Mouse (Mus musculus) mouse trophoblast stem cell (cell line): Measurements from ENCODE around the gene Gnpnat1.
"Not testable (repeated sequence)": the region's sequence is repeated elsewhere in the genome, so short reads cannot be mapped to it uniquely, and the experiment has no call there.

Experiments
- in situ Hi-C, 2 experiments: fragments of 300-500 bp; cut with MseI, MboI; formaldehyde crosslinking; loops; 2 replicates in 1 of 2; 3 replicates in 1 of 2; pipeline ENCODE4 v1.15.1; 2025

The Gnpnat1 gene

DNA sequence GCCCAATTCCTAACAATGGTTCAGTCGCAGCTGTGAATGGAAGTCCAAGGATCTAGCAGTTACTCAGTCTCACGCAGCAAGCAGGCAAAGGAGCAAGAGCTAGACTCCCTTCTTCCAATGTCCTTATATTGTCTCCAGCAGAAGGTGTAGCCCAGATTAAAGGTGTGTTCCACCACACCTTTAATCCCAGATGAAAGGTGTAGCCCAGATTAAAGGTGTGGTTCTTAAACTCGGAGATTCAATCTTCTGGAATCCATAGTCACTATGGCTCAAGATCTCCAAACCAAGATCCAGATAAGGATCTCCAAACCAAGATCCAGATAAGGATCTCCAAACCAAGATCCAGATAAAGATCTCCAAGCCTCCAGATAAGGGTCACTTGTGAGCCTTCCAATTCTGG is at the start of gene Gnpnat1:
Gene Gnpnat1, minus strand, starts transcription at position 101 of the 400 bp plus-strand sequence.
- in situ Hi-C loops, result not testable (repeated sequence)

DNA sequence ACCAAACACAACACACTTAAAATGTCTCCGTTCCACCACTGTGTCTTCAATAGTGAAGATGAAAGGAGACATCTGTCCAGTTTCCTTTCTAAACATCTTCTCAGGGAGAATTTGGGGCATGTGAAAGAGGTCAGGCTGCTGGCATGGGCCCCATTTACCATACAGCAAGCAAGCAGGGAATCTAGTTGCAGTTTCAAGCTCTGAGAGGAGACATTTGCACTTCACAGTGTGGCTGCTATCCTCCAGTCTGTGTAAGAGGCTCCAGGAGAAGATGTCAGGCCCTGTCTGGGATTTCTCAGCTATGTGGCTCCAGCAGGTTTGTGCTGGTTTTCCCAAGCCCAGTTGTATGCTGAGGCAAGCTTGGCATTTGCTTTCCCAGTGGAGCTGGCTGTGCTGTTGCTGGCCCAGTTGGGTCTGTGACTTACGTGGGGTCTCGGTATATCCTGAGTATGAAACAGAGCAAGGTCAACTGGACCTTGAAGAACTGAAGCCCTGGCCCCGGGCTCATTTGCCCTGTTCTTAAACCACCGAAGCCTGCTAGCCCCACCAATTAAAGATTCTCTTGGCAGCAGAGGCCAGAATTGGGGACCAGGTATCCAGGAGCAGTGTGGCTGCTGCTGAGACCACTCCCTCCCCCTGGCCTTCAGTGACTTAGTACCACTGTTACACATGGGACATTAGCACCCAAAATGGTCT is 49.0 kb upstream of the Gnpnat1 start:
- in situ Hi-C loops, result no loop called here

DNA sequence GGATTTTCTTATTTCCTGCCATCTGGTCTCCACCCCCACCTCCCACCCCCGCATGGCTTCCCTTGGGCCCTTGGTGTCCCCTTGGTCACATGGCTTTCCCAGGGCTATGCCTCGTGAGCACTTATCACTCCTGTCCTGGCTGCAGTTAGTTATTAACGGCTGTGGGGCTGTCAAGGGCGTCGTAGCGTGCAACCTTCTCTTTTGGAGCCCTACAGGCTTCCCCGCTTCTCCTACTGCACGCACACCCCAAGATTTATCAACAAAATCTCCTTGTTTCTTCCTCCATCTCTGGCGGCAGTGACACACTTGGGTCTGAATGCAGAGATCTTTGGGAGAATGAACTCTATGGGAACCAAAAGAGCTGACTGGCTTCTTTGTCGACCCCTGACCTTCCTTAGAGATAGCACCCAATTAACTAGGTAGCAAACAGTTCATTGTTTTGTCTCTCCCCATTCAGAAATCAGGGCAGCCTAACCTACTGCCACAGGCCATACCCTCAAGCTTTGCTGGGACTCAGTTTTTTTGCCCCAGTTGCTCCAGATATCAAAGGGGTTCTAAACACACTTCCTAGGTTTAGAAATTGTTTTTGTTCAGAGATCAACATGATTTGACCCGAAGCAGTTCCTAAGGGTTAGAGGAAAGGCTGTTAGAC is 48.3 kb upstream of the Gnpnat1 start:
- in situ Hi-C loops, result no loop called here

DNA sequence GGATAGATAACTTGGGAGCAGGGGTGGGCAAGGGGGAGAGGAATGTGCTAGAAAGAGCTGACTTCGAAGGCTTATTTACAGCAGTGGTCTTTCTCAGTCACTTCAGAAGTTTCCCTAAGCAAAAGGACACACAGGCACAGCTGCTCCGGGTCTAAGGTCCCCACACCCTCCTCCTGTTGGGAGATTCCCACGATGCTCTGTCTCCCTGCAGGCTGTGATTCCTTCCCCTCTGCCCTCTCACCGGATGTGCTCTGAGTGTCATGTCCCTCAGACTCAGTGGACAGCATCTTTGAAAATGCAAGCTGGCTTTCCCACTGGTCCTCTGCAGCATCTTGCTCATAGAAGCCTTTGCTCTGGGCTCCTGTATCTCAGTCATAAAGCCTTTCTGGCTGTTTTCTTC is 47.4 kb upstream of the Gnpnat1 start:
- in situ Hi-C loops, result no loop called here

DNA sequence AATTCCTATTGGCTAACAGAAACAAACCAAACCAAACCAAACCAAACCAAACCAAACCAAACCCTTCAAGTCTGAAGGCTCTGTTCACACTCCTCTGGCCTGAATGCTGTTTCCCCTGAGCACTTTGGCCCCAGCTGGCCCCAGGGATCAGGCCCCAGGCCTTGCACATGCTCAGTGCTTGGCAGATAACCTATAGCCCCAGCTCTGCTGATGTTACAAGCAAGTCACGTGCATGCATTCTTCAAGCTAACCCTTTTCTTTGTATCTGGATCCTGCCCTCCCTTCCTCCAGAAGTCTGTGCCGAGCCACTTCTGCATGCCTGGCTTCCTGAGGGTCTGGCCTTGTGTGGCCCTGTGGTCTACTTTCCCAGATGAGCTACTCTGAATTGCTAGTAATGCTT is 46.4 kb upstream of the Gnpnat1 start:
- in situ Hi-C loops, result no loop called here

DNA sequence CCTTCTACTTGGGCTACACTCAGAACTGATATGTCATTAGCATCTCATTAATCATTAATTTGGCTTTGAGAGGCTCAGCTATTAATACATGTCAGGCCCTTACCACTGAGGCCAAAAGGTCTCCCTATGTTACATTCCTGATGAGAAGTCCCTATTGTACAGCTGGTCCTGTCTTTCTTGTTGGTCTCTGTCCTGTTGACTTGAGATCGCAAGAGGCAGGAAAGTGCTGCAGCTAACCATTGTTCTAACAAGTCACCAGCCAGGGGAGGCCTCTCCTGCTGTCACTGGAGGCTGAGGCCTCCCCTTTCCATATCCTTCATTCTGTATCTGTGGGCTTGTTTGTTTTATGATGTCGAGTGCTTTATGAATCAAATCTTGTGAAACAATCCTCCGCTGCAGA is 42.1 kb upstream of the Gnpnat1 start:
- in situ Hi-C loops, result no loop called here

DNA sequence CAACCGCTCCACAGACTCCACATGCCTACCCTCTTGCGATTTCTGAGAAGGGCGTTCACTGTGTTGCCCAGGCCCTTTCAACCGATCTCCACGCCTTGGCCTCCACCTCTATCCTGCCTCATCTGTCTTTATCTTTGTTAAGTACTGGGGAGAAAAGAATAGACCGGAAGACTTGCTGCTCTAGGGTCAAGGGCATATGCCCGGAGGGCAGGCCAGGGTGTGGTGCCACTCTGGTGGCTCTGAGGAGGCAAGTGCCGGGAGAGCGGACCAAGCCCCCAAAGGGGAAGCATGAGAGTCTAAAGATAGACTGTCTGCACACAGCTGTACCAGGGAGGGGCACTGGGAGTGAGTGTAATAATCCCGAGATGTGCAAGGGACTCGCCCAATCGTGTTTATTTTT is 40.7 kb upstream of the Gnpnat1 start:
- in situ Hi-C loops, result no loop called here

DNA sequence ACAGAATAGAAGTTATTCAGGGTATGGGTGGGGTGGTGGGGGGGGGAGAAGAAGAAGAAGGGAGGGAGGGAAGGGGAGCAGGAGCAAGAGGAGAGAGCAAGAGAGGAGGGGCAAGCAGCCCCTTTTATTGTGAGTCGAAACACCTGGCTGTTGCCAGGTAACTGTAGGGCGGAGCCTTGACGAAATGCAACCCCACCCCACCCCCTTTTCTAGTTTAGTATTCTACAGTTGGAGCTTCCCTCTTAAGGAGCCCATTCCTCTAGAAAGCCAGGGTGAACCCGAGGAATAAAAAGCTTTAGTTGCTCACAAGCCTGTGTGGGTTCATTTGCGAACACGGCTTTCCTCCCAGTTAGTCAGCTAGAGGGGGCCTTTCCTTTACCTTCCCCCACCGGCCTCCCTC is 40.2 kb upstream of the Gnpnat1 start:
- in situ Hi-C loops, result no loop called here

DNA sequence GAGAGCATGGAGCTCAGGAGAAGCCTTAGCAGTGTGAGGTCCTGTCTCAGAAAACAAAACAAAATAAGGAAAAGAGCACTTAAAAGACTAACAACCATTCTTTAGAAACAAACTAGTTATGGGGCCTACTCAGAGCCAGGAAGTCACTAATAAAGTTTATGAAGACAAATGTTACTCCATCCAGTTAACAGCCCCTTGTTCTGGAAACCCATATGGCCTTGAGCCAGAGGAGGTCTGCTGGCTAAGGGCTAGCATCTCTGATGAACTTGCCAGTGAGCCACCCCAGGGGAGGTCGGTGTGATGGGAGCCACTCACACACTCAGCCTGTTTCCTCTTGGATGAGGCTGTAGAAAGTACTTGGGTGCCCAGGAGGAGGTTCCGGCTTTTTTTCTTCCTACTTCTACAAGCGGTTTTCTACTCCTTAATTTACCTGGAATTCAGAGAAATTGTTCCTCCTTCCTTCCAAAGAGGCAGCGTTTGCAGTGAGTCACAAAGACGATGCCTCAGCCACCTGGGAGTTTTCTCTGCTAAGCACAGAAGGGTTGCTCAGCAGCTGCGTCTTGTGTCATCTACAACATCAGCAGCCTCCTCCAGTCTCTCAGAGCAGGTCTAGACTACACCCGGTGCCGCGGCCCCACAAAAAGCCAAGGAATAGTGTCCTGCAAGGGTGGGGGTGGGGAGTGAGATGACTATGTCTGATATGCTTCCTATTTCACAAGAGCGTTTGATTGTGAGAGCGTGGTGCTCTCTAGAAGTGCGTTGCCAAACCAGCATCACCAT is 38.3 kb upstream of the Gnpnat1 start:
- in situ Hi-C loops, result no loop called here

DNA sequence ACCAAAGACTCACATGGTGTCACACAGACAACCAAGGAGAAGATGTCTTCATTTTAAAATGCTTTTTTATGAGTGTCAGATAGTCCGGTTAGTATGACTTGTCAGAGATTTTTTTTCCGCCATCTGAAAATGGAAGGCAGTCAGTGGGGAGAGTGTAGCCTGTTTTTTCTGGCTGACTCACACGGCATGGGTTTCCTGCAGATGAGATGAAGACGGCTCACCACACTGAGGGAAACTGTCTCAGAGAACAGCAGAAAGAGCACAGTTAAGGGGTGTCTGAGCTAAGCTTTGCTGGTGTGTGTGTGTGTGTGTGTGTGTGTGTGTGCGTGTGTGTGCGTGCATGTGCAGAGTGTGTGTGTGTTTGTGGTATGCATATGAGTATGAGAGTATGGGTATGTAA is 36.6 kb upstream of the Gnpnat1 start:
- in situ Hi-C loops, result no loop called here

DNA sequence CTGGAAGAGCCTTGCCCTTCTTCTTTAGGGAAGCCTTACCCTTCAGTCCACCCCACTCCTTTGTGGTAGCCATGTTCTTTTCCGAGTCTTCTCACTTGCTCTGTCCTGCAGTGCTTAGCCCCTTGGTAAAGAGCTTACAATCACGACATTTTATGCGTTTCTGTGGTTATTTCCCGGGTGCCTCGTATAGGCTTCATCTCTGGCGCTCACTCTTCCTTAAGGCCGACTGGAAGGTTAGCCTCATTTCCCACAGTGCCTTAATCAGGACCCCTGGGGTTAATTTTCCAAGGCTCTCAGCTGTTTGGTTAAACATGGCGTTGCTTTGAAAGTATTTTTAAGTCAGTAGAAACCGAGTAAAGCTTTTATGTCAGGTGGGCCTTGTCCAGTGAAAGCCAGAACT is 34.7 kb upstream of the Gnpnat1 start:
- in situ Hi-C loops, result no loop called here

DNA sequence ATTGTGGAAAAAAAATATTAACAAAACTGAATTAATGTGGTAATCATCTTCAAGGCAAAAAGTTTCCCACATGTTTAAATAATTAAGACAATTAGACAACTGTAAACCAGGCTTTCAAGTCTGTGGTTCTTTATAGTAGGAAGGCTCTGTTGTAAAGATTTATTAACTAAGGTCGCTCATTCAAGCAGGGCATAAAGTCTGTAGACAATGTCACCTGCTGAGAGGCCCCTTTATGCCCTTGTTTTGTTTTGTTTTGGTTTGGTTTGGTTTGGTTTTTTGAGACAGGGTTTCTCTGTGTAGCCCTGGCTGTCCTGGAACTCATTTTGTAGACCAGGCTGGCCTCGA is 34.2 kb upstream of the Gnpnat1 start:
- in situ Hi-C loops, result no loop called here

DNA sequence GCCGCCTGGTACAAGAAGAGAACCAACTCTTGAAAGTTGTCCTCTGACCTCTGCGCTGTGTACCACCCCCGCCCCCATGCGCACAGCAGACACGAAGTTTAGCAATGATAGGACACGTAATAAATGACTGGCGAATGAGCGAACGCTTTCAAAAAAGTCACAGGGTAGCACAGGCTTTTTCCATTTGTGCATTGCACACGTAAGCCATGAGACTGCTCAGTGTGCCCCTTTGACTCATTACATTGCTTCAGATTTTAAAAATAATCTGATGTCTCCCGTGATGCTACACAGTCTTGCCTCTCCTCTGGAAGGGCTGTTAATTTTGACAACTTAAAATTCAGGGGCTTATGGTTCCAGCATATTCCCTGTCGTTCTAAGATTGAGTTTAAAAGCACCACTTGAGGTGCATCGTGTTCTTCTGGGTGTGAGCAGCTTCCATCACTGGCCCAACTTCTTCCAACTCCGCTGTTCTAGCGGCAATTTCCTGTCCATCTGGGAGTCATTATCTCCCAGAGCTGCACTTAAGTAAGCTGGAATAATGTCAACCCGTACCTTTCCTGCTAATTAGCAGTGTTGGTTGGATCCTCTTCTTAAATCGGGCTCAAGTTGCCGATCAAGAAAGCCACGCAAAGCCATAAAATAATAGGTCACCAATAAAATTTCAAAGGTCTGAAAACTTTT is 33.7 kb upstream of the Gnpnat1 start:
- in situ Hi-C loops, result no loop called here

DNA sequence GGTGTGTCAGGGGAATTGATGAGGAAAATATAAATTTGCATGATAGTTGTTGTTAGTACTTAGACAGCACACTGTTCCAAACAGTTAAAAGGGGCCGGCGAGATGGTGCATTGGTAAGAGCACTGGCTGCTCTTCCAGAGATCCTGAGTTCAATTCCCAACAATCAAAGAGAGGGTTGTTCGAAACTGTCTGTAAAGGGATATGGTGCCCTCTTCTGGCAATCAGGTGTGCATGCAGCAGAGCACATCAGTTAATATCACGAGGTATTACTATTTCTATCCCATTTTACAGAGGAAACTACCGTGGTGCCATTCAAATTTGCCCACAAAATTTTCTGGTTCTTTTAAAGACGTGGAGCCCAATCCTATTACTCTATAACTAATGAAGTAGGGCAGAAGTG is 29.5 kb upstream of the Gnpnat1 start:
- in situ Hi-C loops, result no loop called here

DNA sequence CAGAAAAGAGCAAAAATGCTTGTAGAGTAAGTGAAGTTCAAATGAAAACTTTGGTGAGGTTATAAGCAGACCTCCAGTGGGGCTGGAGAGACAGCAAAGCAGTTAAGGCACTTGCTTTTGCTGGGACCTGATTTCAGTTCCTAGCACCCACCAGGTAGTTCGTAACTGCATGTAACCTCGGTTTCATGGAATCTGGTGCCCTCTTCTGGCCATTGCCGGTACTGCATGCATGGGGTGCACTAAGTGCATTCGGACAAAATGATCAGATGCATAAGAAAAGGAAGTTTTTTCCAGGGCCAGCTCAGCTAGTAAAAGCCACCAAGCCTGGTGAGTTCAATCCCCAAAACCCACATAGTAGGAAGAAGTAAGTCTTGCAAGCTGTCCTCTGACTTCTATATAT is 27.3 kb upstream of the Gnpnat1 start:
- in situ Hi-C loops, result no loop called here

DNA sequence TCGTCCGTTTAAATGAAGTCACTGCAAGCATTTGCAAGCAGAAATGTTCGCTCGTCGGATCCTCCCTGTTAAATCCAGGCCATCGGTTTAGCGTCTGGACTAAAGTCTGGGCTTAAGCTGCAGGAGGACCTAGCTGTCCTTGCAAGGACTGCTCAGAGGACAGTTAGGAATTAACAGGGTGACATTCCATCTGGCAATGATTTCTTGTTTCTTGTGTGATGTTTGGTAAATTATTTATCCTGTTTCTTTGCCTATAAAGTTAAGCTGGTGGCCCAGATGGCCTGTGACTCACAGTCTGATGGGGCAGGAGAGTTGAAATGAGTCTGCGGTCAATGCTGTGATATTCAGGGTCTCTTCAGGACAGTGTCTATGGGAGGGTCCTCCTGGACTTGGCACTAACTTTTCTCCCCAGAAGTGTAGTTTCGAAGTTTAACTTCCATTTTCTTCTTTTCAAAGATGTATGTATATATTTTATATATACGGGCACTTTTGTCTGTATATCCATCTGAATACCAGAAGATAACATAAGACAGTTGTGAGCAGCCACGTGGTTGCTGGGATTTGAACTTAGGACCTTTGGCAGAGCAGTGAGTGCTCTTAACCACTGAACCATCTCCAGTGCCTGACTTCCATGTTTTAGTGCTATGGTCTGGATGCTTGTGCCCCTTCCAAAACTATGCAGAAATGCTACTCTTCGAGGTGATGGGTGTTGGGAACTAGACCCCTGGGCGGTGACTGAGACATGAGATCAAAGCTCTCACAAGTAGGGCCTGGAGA is 25.5 kb upstream of the Gnpnat1 start:
- in situ Hi-C loops, result no loop called here

DNA sequence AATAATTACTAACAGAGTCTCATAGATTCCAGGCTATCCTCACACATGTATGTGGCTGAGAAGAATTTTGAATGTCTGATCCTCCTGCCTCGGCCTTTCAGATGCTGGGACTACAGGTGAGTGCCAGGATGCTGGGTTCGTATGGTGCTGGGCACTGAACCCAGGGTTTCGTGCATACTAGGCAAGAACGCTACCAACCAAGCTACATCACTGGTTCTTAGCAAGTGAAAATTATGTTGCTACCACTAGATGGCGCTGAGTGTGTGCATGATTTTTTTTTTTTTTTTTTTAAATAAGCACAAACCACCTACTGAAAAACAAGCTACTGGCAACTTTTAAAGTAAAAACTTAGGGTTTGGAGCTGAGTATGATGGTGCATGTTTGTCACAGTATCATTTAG is 18.5 kb upstream of the Gnpnat1 start:
- in situ Hi-C loops, result no loop called here

DNA sequence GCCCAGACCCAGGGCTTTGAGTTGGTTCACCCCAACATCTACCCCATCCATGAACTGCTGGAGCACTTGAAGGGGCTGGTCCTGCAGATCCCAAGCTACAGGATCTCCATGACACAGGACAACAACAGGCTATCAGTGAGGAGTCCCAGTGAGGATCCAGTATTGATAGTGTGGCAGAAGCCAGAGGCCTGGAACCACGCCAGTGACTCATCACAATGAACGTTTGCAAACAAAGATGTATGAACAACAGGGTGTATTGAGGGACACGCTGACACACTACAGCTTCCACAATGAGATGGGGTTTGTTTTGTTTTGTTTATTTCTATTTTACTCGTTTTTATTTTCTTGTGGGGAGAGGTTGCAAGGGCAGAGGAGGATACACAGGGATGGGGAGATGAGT is 17.7 kb upstream of the Gnpnat1 start:
- in situ Hi-C loops, result no loop called here

DNA sequence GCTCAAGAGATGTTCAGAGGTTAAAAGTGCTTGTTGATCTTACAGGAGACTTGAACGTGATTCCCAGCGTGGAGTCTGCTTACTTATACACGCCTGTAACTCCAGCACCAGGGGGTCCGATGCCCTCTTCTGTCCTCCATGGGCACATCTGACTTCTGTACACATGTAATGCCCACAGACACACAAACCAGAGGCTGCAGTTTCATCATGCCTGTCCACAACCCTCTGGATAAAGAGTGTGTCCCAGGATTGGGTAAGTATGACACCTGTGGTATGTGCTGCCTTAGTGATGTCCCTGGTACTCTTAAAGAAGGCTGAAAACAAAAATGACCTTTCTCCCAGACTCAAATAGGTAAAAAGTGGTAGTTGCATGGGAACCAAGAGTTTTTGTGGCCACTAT is 14.6 kb upstream of the Gnpnat1 start:
- in situ Hi-C loops, result no loop called here

DNA sequence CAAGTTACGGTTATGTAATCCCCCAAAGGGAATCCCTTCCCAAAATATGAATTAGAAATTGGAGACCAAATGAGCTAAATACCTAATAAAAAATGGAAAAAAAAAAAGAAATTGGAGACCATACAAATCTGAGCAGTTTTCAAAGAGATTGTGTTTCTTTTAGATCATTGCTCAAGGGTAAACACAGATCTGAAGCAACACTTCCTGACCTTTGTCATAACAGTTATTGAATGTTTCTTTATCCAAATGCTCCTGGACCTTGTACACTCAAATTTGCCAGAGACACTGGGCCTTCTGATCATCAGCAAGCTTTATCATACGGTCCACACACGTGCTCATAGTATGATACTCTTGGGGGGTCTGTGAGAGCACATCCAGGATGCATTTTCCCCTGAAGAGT is 13.8 kb upstream of the Gnpnat1 start:
- in situ Hi-C loops, result no loop called here

DNA sequence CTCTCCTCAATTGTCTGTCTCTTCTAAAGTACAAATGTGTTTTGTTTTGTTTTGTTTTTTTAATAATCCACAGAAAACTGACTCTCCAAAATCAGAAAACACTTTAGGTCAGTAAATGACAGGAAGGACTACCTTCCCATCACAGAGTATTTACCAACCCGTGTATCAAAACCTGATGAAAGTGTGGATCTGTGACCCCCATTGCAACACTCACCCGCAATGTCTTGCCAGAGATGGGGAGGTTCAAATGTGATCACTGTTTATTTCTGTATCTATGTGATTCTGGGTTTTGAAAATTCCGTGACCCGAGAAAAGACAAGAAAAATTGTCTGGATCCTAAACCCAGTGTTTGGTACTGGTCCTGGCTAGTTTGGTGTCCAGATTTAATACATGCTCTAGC is 11.6 kb upstream of the Gnpnat1 start:
- in situ Hi-C loops, result no loop called here

DNA sequence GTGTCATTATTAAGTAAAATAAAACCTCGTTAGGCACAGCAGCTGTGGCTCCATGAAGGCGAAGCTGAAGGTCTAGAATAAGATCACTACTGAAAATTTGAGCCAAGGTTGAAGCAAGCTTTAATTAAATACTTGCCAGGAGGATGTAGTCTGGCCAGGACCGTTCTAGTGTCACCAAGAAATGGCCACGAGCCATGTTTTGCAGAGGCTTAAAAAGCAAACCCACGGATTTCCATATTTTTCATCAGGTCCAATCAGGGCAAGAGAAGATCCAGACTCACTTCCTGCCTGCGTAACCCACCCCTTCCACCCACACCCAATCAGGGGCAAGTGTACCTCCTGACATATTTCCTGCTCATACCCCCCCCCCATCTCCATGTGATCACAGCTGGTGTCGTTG is 1.1 kb downstream of the Gnpnat1 start:
- in situ Hi-C loops, result no loop called here
